Mouse (Mus musculus): ENCODE data around the gene Vezt. TPM values are rescaled to one million over a fixed set of nuclear protein-coding genes. Genes with fewer than 3 reads are reported as not detected.
A peak's percentile ranks its signal among the peaks of the same experiment; 100 is the strongest.

The Vezt gene
- polyA plus RNA-seq, 1 experiment from 2014 or later, result 11.3 TPM

DNA sequence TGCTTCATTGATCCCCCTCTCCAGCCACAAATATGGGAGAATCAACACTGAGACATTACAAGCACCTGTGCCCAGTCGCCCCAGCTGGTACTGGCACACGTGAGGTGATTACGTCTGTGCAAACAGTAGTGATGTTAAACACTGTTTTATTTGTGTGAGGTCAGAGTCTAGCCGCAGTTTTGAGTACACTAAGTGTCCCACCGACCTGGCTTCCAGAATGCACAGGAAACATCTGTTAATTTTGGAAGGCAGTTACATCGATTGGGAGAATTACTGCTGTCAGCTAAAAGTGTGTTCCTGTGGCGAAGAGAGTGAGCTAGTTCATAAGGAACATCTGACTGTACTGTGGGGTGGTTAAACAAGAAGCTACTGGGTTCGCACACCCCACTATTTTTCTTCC lies 24.6 kb upstream of the Vezt start:
- Histone ChIP-seq H3K27me3 (no peaks in the 10 kb centered on the region), H3K9me3 (replicated peaks) (no peaks in the 10 kb centered on the region), H3K4me3 (replicated peaks) (no peak overlapping the region), H3K4me2 (no peak overlapping the region), H3K9ac (no peak overlapping the region), H3K4me1 (replicated peaks) (peaks cover 37% of the 10 kb centered on the region), H3K27ac (peak overlapping the region; percentile 8), H3K36me3 (no peaks in the 10 kb centered on the region)
- 58% methylated on average over 8 of the region's 8 CpGs for WGBS (ENCODE audit: insufficient replicate concordance)
- no peak for DNase-seq
- peak; percentile 40; the same call in 1 of the 2 replicates for ATAC-seq (ENCODE audit: low read depth)

DNA sequence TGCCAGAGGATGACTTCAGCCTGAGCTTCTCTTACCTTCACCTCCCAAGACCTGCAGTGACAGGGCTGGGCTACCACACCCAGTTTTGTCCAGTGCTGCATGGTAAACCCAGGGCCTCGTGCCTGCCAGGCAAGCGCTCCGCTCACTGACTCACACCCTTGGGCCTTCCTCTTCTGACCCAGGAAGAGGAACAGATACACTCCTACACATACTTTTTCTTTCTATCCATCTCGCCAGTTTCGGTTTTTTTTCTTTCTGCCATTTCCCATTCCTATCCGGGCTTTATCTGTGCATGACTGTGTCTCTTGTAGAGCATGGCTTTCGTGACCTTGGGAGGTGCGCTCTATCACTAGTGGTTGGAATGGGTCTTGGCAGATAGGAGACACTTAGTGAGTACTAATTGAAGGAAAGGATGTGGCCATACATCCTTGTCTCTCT lies 24.0 kb upstream of the Vezt start:
- ATAC-seq (ENCODE audit: low read depth) (peak; percentile 72), DNase-seq (no peak)
- Histone ChIP-seq H3K27me3 (no peaks in the 10 kb centered on the region), H3K36me3 (no peaks in the 10 kb centered on the region), H3K4me3 (replicated peaks) (no peak overlapping the region), H3K27ac (peak overlapping the region; percentile 8; the same call in 1 of the 2 replicates), H3K9me3 (replicated peaks) (no peaks in the 10 kb centered on the region), H3K4me2 (no peak overlapping the region), H3K9ac (no peak overlapping the region; the same call in 1 of the 2 replicates), H3K4me1 (replicated peaks) (peaks cover 33% of the 10 kb centered on the region)
- WGBS (ENCODE audit: insufficient replicate concordance), result 58% methylated on average over 8 of the region's 8 CpGs

DNA sequence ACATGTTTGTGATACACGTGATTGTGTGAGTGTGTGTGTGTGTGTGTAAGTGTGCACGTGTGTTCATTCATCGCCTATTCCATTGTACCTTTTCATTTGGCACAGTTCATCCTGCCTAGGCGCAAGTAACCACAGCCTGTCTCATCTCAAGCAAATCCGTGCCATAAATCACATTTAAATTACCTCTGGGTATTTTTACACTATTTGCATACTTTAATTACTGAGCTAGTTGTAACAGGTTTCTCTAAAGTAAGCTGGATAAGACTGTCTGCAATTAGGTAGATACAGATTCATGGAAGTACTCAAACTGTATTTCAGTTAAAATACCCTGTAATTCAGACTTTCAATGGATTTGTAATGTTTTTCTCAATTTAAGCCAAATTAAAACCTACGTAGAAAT lies 20.9 kb upstream of the Vezt start:
- H3K4me2 ChIP-seq, result no peak overlapping the region
- H3K27ac ChIP-seq, result no peak overlapping the region
- H3K4me3 ChIP-seq (replicated peaks), result no peak overlapping the region
- H3K36me3 ChIP-seq, result no peaks in the 10 kb centered on the region
- no peak overlapping the region for H3K9ac ChIP-seq
- ATAC-seq (ENCODE audit: low read depth) (no peak), DNase-seq (no peak)
- H3K9me3 ChIP-seq (replicated peaks), result no peaks in the 10 kb centered on the region
- H3K27me3 ChIP-seq, result no peaks in the 10 kb centered on the region
- H3K4me1 ChIP-seq (replicated peaks), result peaks cover 40% of the 10 kb centered on the region
- WGBS (ENCODE audit: insufficient replicate concordance), result 82% methylated on average over 6 of the region's 6 CpGs

DNA sequence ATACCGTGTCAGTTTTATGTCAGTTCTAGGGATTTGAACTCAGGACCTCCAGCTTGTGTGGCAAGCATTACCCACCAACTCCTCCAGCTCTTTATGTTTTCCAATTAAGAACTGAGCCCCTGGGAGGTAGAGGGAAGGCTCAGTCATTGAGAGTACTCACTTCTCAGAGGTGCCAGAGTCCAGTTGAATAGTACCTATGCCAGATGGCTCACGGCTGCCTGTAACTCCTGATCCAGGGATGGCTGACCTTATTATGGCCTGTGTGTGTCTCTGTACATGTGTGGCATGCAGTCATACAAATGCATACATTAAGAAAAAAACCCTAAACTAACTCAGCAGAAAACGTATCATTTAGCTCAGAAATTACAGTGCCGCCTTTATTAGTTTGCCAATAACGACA lies 15.1 kb upstream of the Vezt start:
- no peaks in the 10 kb centered on the region for H3K27me3 ChIP-seq
- no peak overlapping the region for H3K4me3 ChIP-seq (replicated peaks)
- no peak for ATAC-seq (ENCODE audit: low read depth)
- DNase-seq, result no peak
- no peaks in the 10 kb centered on the region for H3K9me3 ChIP-seq (replicated peaks)
- H3K9ac ChIP-seq, result no peak overlapping the region
- 84% methylated on average over 5 of the region's 5 CpGs for WGBS (ENCODE audit: insufficient replicate concordance)
- H3K4me1 ChIP-seq (replicated peaks), result peaks cover 70% of the 10 kb centered on the region
- H3K27ac ChIP-seq, result no peak overlapping the region
- no peak overlapping the region for H3K4me2 ChIP-seq
- H3K36me3 ChIP-seq, result peaks cover 11% of the 10 kb centered on the region

DNA sequence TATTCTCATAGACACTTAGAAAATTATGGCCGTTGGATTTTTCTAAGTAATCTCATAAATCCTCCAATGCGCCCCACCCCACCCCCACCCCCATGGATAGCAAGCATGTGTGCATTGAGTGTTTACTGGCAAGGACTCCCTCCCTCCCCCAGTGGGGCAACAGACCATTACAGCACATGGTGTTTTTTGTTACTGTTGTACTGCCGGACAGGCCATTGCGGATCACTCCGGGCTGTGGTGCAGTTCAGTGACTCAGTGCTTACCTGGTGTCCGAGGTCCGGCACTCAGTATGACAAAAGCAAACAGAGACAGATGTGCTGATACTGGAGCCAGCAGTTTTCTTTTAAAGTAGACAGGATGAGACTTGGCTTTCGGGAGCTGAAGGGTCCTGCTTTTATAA lies 13.5 kb upstream of the Vezt start:
- DNase-seq (no peak), ATAC-seq (ENCODE audit: low read depth) (no peak)

DNA sequence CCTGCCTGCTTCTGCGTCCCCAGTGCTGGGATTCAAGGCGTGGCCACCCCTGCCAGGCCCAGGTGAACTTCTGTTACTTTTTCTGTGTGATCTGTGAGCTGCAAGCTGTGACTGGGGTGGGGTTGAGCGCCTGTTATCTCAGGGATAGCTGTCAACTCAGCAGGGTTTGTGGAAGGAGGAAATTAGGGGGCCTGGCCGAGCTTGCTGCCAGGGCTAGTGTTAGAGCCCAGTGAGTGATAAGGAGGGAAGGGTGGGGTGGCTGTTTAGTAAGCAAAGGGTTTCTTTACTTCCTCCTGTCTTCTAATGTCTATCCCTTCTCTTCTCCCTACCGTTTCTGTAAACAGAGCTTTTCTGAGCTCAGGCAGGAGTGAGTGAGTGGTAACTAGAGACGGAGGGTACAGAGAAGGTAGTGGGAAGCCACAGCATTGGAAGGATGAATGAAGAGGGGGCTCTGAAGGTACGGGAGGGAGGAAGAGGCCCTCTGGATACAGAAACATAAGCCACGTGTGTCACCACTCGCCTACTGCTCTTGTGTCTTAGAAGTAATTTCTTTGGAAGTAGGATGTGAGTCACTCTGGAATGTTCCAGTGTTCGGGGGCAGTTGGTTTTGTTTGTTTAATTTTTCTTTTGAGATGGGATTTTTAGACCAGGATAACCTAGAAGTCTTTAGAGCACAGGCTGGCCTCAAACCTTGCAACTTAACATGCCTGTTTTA lies 12.4 kb upstream of the Vezt start:
- DNase-seq (peak; percentile 61), ATAC-seq (ENCODE audit: low read depth) (peak; percentile 99)
- no peaks in the 10 kb centered on the region for H3K27me3 ChIP-seq
- H3K4me1 ChIP-seq (replicated peaks), result peaks cover 56% of the 10 kb centered on the region
- peak overlapping the region; percentile 66 for H3K9ac ChIP-seq
- H3K4me3 ChIP-seq (replicated peaks), result peak overlapping the region; percentile 40
- H3K27ac ChIP-seq, result peak overlapping the region; percentile 92
- 15% methylated on average over 10 of the region's 10 CpGs for WGBS (ENCODE audit: insufficient replicate concordance)
- no peaks in the 10 kb centered on the region for H3K9me3 ChIP-seq (replicated peaks)
- H3K4me2 ChIP-seq, result peak overlapping the region; percentile 66
- H3K36me3 ChIP-seq, result peaks cover 37% of the 10 kb centered on the region

More for the DNA sequence above, 13.5 kb upstream of the Vezt start:
- peaks cover 27% of the 10 kb centered on the region for H3K36me3 ChIP-seq
- no peak overlapping the region for H3K4me3 ChIP-seq (replicated peaks)
- H3K27me3 ChIP-seq, result no peaks in the 10 kb centered on the region
- H3K27ac ChIP-seq, result peak overlapping the region; percentile 92
- peak overlapping the region; percentile 66 for H3K4me2 ChIP-seq
- no peaks in the 10 kb centered on the region for H3K9me3 ChIP-seq (replicated peaks)
- 60% methylated on average over 8 of the region's 8 CpGs for WGBS (ENCODE audit: insufficient replicate concordance)
- H3K4me1 ChIP-seq (replicated peaks), result peaks cover 67% of the 10 kb centered on the region
- H3K9ac ChIP-seq, result peak overlapping the region; percentile 66; the same call in 1 of the 2 replicates

DNA sequence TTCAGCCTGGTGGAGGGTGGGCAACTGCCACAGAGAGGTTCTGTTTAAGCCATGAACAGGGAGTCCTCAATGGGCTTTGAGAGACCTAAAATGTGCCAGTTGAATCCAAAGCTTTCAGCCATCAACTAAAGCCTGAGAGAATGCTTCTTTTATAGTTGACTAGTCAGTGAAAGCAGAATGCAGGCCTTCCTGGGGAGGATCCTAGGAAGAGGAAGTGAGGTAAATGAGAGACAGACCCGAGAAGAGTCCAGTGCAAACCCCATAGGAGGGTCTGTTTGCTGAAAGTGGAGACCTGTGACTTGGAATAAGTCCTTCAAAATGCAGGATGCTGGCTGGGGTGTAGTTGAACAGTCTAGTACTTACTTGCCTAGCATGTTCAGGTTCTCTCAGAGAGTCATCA lies 11.4 kb upstream of the Vezt start:
- peak overlapping the region; percentile 66 for H3K4me2 ChIP-seq
- H3K9ac ChIP-seq, result peak overlapping the region; percentile 0; the same call in 1 of the 2 replicates
- H3K27ac ChIP-seq, result peak overlapping the region; percentile 92
- H3K36me3 ChIP-seq, result peaks cover 37% of the 10 kb centered on the region
- ATAC-seq (ENCODE audit: low read depth) (no peak), DNase-seq (no peak)
- no peak overlapping the region for H3K4me3 ChIP-seq (replicated peaks)
- H3K27me3 ChIP-seq, result no peaks in the 10 kb centered on the region
- no peaks in the 10 kb centered on the region for H3K9me3 ChIP-seq (replicated peaks)
- 32% methylated on average over 1 of the region's 1 CpGs for whole genome bisulfite sequencing (ENCODE audit: insufficient replicate concordance)
- peaks cover 50% of the 10 kb centered on the region for H3K4me1 ChIP-seq (replicated peaks)

DNA sequence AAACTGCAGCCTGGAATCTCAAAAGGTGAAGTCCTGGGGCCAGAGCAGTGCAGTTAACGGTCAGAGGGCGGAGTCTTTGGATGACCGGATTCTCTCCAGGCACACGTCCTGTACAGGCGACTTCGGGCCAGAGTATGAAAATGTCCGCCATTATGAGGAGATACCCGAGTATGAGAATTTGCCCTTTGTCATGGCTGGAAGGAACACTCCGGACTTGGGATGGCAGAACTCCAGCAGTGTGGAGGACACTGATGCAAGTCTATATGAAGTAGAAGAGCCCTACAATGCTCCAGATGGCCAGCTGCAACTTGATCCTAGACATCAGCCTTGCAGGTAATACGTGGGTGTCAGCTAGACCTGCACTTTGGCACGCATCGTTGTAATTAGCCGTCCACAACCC lies 9.7 kb upstream of the Vezt start:
- Histone ChIP-seq H3K27me3 (no peaks in the 10 kb centered on the region), H3K9ac (no peak overlapping the region), H3K4me3 (replicated peaks) (no peak overlapping the region), H3K9me3 (replicated peaks) (no peaks in the 10 kb centered on the region), H3K36me3 (peaks cover 37% of the 10 kb centered on the region), H3K27ac (no peak overlapping the region), H3K4me2 (no peak overlapping the region), H3K4me1 (replicated peaks) (peaks cover 44% of the 10 kb centered on the region)
- 89% methylated on average over 13 of the region's 13 CpGs for WGBS (ENCODE audit: insufficient replicate concordance)
- DNase-seq (no peak), ATAC-seq (ENCODE audit: low read depth) (no peak)

DNA sequence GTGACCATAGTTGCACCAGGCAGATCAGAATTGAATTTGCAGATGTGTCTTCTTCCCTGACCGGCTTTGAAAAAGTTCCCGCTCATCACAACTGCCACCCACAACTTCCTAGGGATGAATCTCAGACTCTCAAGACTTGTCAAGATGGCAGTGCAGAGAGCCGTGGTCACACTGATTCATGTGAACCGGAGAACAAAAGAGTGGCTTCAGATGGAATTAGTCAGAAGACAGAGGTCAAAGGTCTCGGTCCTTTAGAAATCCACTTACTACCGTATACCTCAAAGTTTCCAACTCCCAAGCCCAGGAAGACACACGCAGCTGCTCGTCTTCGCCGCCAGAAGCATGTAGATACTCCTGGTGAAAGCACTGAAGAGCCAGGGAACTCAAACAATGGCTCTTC lies 8.3 kb upstream of the Vezt start:
- Histone ChIP-seq H3K9me3 (replicated peaks) (no peaks in the 10 kb centered on the region), H3K4me3 (replicated peaks) (no peak overlapping the region), H3K4me2 (no peak overlapping the region), H3K27ac (no peak overlapping the region), H3K36me3 (peaks cover 37% of the 10 kb centered on the region), H3K9ac (no peak overlapping the region), H3K27me3 (no peaks in the 10 kb centered on the region), H3K4me1 (replicated peaks) (peaks cover 30% of the 10 kb centered on the region)
- ATAC-seq (ENCODE audit: low read depth) (no peak), DNase-seq (no peak)
- WGBS (ENCODE audit: insufficient replicate concordance), result 81% methylated on average over 10 of the region's 10 CpGs

DNA sequence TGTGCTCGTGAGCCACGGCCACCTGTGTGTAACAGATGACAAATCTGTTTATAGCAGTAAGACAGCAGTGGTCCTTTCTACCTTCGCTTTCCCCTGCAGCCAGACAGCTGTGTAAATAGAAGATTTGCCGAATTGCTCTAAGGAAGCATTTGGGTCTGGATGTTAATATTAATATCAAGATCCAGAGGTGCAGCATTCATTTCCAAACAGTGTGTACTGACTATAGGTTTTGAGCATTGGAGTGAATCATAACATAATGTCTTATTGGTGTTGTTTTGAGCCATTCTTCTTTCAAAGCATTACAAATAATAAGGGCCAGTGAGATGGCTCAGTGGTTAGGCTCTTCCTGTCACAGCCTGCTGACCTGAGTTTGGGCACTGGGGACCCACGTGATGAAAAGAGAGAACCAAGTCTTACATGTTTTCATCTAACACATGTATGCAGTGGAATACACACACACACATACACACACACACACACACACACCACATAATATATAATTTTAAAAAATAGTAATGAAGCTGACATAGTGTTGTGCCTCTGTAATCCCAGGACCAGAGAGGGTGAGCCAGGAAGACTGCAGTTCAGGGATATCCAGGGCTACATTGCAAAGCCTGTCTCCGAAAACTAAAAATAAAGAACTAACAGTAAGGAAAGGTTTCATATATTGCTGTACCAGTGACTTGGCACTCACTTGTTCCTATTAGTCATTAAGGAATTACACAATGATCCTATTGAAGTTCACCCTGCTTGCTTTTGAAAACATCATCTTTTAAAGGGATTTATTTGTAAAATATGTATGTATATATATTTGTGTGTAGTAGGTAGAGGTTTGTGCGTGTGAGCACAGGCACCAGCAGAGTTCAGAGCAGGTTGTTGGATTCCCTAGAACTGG lies 3.0 kb upstream of the Vezt start:
- Histone ChIP-seq H3K9me3 (replicated peaks) (no peaks in the 10 kb centered on the region), H3K4me1 (replicated peaks) (peaks cover 27% of the 10 kb centered on the region), H3K4me3 (replicated peaks) (no peak overlapping the region), H3K9ac (no peak overlapping the region), H3K27ac (no peak overlapping the region), H3K36me3 (peaks cover 4% of the 10 kb centered on the region), H3K27me3 (no peaks in the 10 kb centered on the region), H3K4me2 (no peak overlapping the region)
- ATAC-seq (ENCODE audit: low read depth), result no peak
- no peak for DNase-seq
- 78% methylated on average over 7 of the region's 7 CpGs for WGBS (ENCODE audit: insufficient replicate concordance)

DNA sequence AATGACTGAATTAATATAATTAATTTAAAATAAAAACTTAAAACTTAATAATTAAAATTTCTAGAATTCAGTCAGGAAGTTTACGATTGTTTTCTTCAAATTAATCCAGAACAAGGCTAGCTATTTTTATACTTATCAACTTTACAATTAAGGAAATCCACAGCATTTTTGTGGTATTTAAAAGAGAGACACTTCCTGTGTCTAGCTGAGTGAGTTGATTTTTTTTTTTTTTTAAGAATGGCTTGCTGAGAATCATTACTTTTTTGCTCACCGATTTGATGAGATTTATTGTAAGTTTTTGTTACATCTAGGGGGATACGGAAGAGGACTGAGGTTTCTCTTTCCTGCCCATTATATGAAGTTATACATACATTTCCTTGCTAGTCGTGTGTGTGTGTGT lies 2.0 kb upstream of the Vezt start:
- Histone ChIP-seq H3K4me1 (replicated peaks) (peaks cover 34% of the 10 kb centered on the region), H3K27ac (no peak overlapping the region), H3K27me3 (no peaks in the 10 kb centered on the region), H3K4me3 (replicated peaks) (no peak overlapping the region; the same call in 1 of the 2 replicates), H3K4me2 (peak overlapping the region; percentile 75), H3K36me3 (no peaks in the 10 kb centered on the region), H3K9me3 (replicated peaks) (no peaks in the 10 kb centered on the region), H3K9ac (no peak overlapping the region; the same call in 1 of the 2 replicates)
- no peak for DNase-seq
- ATAC-seq (ENCODE audit: low read depth), result no peak
- 65% methylated on average over 4 of the region's 4 CpGs for WGBS (ENCODE audit: insufficient replicate concordance)
